Mouse (Mus musculus): ENCODE results near the gene Arntl2. TPM values are rescaled to one million over a fixed set of nuclear protein-coding genes. Genes with fewer than 3 reads are reported as not detected.

Arntl2 gene
- polyA plus RNA-seq, 1 experiment from 2014 or later, result 0.70 TPM

DNA sequence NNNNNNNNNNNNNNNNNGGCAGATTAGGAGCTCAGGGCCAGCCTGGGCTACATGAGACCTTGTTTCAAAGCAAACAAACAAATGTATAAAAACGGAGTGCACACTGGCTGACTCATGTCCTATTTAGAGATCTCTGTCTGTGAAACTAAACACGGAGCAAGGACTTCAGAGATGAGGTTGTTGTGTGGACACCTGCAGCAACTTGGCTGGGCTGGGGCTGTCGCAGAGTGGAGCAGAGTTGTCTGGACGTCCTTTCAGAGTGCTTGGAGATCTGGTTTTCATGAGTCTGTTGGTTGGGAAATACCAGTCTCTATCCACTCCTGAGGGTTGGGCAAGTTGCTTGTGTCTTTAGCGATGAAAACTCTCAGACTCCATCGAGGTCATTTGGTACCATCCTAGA lies 14.1 kb downstream of the Arntl2 start:
- no peak overlapping the region for H3K4me3 ChIP-seq (ENCODE audit: low read depth, low read length)
- no peak for DNase-seq (ENCODE audit: low spot score)
- H3K9ac ChIP-seq (ENCODE audit: low read depth, low read length), result no peak overlapping the region
- no peaks in the 10 kb centered on the region for H3K27me3 ChIP-seq (replicated peaks; ENCODE audit: control insufficient read depth, insufficient read depth, low read length)
- no peak overlapping the region for H3K4me2 ChIP-seq
- no peak overlapping the region for H3K27ac ChIP-seq (ENCODE audit: low read depth, low read length)
- 82% methylated on average over 6 of the region's 6 CpGs for WGBS
- H3K9me3 ChIP-seq (ENCODE audit: control insufficient read depth, low read length), result no peaks in the 10 kb centered on the region
- no peaks in the 10 kb centered on the region for H3K36me3 ChIP-seq (ENCODE audit: control insufficient read depth, insufficient read depth, low read length)
- ATAC-seq (replicated peaks; ENCODE audit: low FRiP score), result no peak
- H3K4me1 ChIP-seq (replicated peaks; ENCODE audit: control insufficient read depth, insufficient read depth, low read length), result no peaks in the 10 kb centered on the region; the same call in 1 of the 2 replicates

DNA sequence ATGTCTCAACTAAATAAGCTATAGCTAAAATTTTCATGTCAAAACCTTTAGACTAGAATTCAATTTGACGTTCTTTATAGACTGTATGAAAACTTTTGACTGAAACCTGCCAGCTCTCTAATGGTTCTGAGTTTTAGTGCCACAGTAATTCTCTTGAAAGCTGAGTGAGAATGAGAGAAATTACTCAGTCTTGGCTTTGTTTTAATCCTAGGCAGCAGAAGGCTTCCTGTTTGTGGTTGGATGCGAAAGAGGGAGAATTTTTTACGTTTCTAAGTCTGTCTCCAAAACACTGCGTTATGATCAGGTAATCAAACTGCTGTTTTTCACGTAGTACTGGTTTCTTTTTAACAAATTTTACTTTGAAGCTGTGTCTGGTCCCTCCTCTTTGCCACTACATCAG lies 17.2 kb downstream of the Arntl2 start:
- Histone ChIP-seq H3K4me2 (no peak overlapping the region), H3K36me3 (ENCODE audit: control insufficient read depth, insufficient read depth, low read length) (no peaks in the 10 kb centered on the region), H3K4me3 (ENCODE audit: low read depth, low read length) (no peak overlapping the region), H3K27ac (ENCODE audit: low read depth, low read length) (no peak overlapping the region), H3K27me3 (replicated peaks; ENCODE audit: control insufficient read depth, insufficient read depth, low read length) (no peaks in the 10 kb centered on the region), H3K4me1 (replicated peaks; ENCODE audit: control insufficient read depth, insufficient read depth, low read length) (no peaks in the 10 kb centered on the region), H3K9ac (ENCODE audit: low read depth, low read length) (no peak overlapping the region), H3K9me3 (ENCODE audit: control insufficient read depth, low read length) (no peaks in the 10 kb centered on the region)
- no peak for ATAC-seq (replicated peaks; ENCODE audit: low FRiP score)
- 76% methylated on average over 5 of the region's 5 CpGs for WGBS
- no peak for DNase-seq (ENCODE audit: low spot score)

DNA sequence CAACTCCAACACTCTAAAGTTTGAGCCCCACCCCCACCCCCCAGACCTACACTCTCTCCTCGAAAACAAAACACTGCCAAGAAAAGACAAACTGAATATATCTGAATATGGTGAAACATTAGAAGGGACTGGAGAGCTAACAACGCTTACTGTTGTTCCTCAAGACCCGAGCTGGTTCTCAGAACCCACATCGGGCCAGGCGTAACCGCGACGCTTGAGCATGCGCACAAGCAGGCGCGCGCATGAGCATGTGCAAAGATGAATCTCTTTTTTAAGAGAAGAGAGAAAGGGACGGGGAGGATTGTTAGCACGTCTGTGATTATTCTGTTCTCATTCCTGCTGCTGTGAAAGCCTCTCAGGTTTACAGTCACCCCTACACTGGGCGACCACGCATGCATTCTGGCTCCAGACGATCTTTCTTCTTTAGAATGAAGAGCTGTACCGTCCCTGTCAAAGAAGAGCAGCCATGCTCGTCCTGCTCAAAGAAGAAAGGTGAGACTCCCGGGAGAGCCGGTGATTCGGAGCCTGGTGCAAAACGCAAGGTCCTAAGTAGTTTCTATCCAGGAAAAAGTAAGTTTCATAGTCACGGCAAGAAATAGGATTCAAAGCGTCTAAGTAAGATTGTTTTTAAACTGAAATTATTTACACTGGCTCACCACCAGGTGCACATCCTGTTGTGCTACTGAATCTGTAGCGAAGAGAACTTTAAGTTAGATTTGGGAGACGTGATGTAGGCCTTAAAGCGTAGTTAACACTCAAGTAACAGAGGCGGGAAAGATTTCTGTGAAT lies 24.5 kb downstream of the Arntl2 start:
- 89% methylated on average over 29 of the region's 29 CpGs for WGBS

DNA sequence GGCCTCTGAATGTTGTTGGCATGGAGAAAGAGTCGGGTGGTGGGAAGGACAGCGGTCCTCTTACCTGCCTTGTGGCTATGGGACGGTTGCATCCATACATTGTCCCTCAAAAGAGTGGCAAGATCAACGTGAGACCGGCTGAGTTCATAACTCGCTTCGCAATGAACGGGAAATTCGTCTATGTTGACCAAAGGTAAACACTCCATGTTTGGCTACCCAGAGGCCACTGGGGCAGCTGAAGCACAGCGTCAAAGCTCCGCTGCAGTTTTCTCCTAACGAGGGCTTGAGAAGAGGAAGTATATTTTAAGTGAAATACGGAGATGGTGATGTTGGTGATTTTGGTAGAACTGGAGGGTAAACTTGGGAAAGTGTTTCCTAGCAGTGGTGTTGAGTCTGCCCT lies 26.1 kb downstream of the Arntl2 start:
- Histone ChIP-seq H3K4me2 (no peak overlapping the region), H3K36me3 (ENCODE audit: control insufficient read depth, insufficient read depth, low read length) (no peaks in the 10 kb centered on the region), H3K4me1 (replicated peaks; ENCODE audit: control insufficient read depth, insufficient read depth, low read length) (no peaks in the 10 kb centered on the region), H3K4me3 (ENCODE audit: low read depth, low read length) (no peak overlapping the region), H3K27ac (ENCODE audit: low read depth, low read length) (no peak overlapping the region), H3K9ac (ENCODE audit: low read depth, low read length) (no peak overlapping the region), H3K9me3 (ENCODE audit: control insufficient read depth, low read length) (no peaks in the 10 kb centered on the region), H3K27me3 (replicated peaks; ENCODE audit: control insufficient read depth, insufficient read depth, low read length) (no peaks in the 10 kb centered on the region)
- ATAC-seq (replicated peaks; ENCODE audit: low FRiP score) (no peak), DNase-seq (ENCODE audit: low spot score) (no peak)
- 78% methylated on average over 13 of the region's 13 CpGs for WGBS

More for the DNA sequence above, 24.5 kb downstream of the Arntl2 start:
- Histone ChIP-seq H3K36me3 (ENCODE audit: control insufficient read depth, insufficient read depth, low read length) (no peaks in the 10 kb centered on the region), H3K27ac (ENCODE audit: low read depth, low read length) (no peak overlapping the region), H3K4me2 (no peak overlapping the region), H3K27me3 (replicated peaks; ENCODE audit: control insufficient read depth, insufficient read depth, low read length) (no peaks in the 10 kb centered on the region), H3K4me3 (ENCODE audit: low read depth, low read length) (no peak overlapping the region), H3K9me3 (ENCODE audit: control insufficient read depth, low read length) (no peaks in the 10 kb centered on the region), H3K9ac (ENCODE audit: low read depth, low read length) (no peak overlapping the region), H3K4me1 (replicated peaks; ENCODE audit: control insufficient read depth, insufficient read depth, low read length) (no peaks in the 10 kb centered on the region)
- ATAC-seq (replicated peaks; ENCODE audit: low FRiP score) (no peak), DNase-seq (ENCODE audit: low spot score) (no peak)

DNA sequence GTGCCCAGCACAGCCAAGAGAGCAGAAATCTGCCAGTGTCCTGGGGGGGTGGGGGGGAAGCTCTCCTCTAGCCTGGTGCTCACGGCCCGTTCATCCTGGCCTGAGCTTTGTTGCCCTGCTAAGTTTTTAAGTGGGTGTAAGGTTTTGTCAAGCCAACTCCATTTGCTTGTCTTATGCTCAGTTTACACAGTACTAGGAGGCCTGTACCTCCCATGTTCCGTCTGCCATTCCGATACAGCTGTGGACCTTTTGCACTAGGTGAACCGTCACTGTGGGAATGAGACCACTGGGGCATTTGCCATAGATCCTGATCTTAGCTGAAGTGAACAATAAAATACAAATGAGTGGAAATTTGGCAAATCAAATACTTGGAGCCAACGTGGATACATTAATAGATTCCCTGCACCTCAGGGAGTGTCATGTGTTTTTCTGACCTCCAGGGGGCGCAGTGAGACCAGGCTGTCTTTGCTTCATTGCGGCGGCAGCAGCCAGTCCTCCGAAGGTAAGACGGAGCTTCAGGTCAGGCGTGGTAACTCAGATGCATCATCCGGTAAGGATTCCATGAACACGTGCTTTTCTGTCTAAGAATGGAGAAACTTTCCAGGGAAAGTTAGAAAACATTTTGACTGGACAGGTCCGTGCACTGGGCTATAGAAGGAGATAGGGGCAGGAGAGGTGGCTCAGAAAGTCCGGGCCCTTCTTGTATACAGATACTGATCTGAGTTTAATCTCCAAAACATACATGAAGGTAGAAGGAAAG lies 29.1 kb downstream of the Arntl2 start:
- 42% methylated on average over 16 of the region's 16 CpGs for WGBS
- H3K4me3 ChIP-seq (ENCODE audit: low read depth, low read length), result no peak overlapping the region

DNA sequence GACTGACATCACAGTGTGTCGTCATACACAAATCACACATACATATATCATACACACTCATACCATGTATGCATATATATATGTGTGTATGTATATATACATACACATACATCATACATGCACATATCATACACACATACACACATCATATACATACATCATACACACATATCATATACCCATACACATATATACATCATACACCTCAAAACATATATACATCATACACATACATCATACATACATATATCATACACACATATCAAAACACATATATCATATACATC lies 29.6 kb downstream of the Arntl2 start:
- ATAC-seq (replicated peaks; ENCODE audit: low FRiP score), result peak; percentile 20; the same call in 1 of the 2 replicates
- Histone ChIP-seq H3K9me3 (ENCODE audit: control insufficient read depth, low read length) (no peaks in the 10 kb centered on the region), H3K4me2 (no peak overlapping the region), H3K27me3 (replicated peaks; ENCODE audit: control insufficient read depth, insufficient read depth, low read length) (no peaks in the 10 kb centered on the region), H3K4me3 (ENCODE audit: low read depth, low read length) (no peak overlapping the region), H3K27ac (ENCODE audit: low read depth, low read length) (no peak overlapping the region), H3K36me3 (ENCODE audit: control insufficient read depth, insufficient read depth, low read length) (no peaks in the 10 kb centered on the region), H3K9ac (ENCODE audit: low read depth, low read length) (no peak overlapping the region), H3K4me1 (replicated peaks; ENCODE audit: control insufficient read depth, insufficient read depth, low read length) (no peaks in the 10 kb centered on the region)
- DNase-seq (ENCODE audit: low spot score), result no peak
- WGBS, result 74% methylated on average over 1 of the region's 1 CpGs

More for the DNA sequence above, 29.1 kb downstream of the Arntl2 start:
- Histone ChIP-seq H3K4me2 (0 out of 2 replicates have a peak overlapping the region, but pooled peaks have one; percentile 26), H3K36me3 (ENCODE audit: control insufficient read depth, insufficient read depth, low read length) (no peaks in the 10 kb centered on the region), H3K27ac (ENCODE audit: low read depth, low read length) (no peak overlapping the region), H3K4me1 (replicated peaks; ENCODE audit: control insufficient read depth, insufficient read depth, low read length) (no peaks in the 10 kb centered on the region), H3K27me3 (replicated peaks; ENCODE audit: control insufficient read depth, insufficient read depth, low read length) (no peaks in the 10 kb centered on the region), H3K9me3 (ENCODE audit: control insufficient read depth, low read length) (no peaks in the 10 kb centered on the region), H3K9ac (ENCODE audit: low read depth, low read length) (no peak overlapping the region)
- peak; percentile 51 for DNase-seq (ENCODE audit: low spot score)
- peak; percentile 25; the same call in 1 of the 2 replicates for ATAC-seq (replicated peaks; ENCODE audit: low FRiP score)

DNA sequence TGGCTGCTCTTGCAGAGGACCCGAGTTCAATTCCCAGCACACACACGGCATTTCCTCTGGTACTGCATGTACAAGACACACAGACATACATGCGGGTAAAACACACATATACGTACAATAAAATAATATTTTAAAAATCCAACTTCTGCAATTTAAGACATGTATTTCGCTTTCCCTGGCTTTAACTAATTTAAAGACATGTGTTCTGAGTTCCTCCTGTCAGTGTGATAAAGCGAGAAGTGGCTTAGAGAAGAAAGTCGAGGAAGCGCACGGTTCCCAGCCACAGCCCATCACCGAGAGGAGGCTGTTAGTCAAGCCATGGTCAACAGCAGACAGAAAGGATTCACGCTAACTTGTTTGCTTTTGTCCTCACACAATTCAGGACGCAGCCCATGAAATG lies 35.5 kb downstream of the Arntl2 start:
- H3K9ac ChIP-seq (ENCODE audit: low read depth, low read length), result no peak overlapping the region
- no peaks in the 10 kb centered on the region for H3K27me3 ChIP-seq (replicated peaks; ENCODE audit: control insufficient read depth, insufficient read depth, low read length)
- H3K4me1 ChIP-seq (replicated peaks; ENCODE audit: control insufficient read depth, insufficient read depth, low read length), result no peaks in the 10 kb centered on the region
- no peaks in the 10 kb centered on the region for H3K9me3 ChIP-seq (ENCODE audit: control insufficient read depth, low read length)
- ATAC-seq (replicated peaks; ENCODE audit: low FRiP score), result no peak
- no peaks in the 10 kb centered on the region for H3K36me3 ChIP-seq (ENCODE audit: control insufficient read depth, insufficient read depth, low read length)
- DNase-seq (ENCODE audit: low spot score), result no peak
- no peak overlapping the region for H3K27ac ChIP-seq (ENCODE audit: low read depth, low read length)
- no peak overlapping the region for H3K4me3 ChIP-seq (ENCODE audit: low read depth, low read length)
- H3K4me2 ChIP-seq, result no peak overlapping the region
- WGBS, result 87% methylated on average over 12 of the region's 12 CpGs

DNA sequence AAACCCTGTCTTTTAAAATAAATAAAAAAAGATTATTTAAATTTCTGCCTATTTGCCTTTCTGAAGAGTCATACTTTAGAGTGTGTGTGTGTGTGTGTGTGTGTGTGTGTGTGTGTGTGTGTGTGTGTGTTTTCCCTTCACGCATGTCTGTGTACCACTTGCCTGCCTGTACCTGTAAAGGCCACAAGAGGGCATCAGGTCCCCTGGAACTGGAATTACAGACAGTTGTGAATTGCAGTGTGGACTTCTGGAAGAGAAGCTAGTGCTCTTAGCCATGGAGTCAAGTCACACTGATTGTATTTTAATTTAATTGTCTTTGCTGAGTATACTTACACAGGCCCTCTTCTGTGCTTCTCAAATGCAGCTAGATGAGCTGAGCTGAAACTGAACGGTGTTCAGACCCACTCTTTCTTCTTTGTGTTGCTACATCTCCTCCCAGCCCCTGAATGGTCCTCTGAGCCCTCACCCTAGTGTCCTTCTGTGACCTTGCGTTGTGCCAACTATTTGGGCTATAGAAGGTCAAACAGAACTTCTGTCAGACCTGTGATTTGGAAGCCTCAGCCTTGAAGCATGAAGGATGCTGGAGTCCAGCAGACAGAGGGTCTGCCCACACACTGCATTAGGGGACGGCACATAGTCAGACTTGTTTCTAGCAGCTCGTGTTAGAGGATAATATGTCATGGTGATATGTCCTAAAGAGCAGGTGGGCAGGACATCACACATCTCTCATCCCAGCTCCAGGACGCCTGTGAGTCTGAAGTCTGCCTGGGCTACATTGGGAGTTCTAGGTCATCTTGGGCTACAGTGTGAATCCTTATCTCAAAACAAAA lies 37.8 kb downstream of the Arntl2 start:
- H3K4me3 ChIP-seq (ENCODE audit: low read depth, low read length), result no peak overlapping the region

More for the DNA sequence above, 37.8 kb downstream of the Arntl2 start:
- H3K27me3 ChIP-seq (replicated peaks; ENCODE audit: control insufficient read depth, insufficient read depth, low read length), result no peaks in the 10 kb centered on the region
- no peaks in the 10 kb centered on the region for H3K36me3 ChIP-seq (ENCODE audit: control insufficient read depth, insufficient read depth, low read length)
- WGBS, result 62% methylated on average over 6 of the region's 6 CpGs
- H3K27ac ChIP-seq (ENCODE audit: low read depth, low read length), result no peak overlapping the region
- DNase-seq (ENCODE audit: low spot score) (no peak), ATAC-seq (replicated peaks; ENCODE audit: low FRiP score) (peak; percentile 71)
- no peak overlapping the region for H3K9ac ChIP-seq (ENCODE audit: low read depth, low read length)
- H3K4me2 ChIP-seq, result no peak overlapping the region
- no peaks in the 10 kb centered on the region for H3K4me1 ChIP-seq (replicated peaks; ENCODE audit: control insufficient read depth, insufficient read depth, low read length)
- H3K9me3 ChIP-seq (ENCODE audit: control insufficient read depth, low read length), result no peaks in the 10 kb centered on the region
